Mouse (Mus musculus): ENCODE data around the gene Nr4a2.

DNA sequence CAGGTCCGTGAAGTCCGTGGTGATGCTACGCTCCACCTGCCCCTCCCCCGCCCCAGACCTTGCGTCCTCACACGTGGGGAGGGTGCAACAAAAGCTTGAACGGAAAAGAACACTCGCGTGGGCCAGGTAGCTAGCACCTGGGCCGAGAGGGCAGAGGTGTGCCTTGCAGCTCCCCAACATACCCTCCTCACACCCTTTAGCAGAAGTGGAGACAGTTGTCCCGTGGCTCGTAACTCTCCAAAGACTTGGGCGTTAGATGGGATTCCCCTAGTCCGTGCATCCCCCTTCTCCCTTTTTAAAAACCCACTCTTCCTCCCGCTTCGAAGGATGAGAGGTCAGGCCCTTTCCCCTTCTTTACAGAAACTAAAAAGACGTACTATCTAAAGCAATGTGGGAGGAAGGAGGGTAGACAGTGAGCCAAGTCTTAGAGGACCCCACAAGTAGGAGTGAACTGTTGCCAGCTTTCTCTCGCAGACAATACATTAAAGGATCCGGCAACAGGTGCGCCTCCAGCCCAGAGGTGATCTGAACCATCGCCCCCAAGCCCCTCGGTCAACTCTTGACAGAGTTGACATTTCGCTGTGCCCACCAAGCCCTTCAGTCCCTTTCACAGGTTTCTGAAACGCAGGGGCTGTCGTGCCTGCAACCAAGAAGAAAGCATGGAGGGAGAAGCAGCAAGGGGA lies 8.5 kb downstream of the Nr4a2 start:
- TF ChIP-seq CTCF (IDR thresholded peaks at IDR 0.05; ENCODE audit: low read depth), result no peak
- TF ChIP-seq EP300 (optimal IDR thresholded peaks at IDR 0.05), result no peak

Measured in stomach, postnatal 0 days (tissue).